9 mouse cellular contexts compared by ENCODE assay signal in genomic region chr3:141936594-141937272, GRCm38 (mm10).
A peak's percentile ranks its signal among the peaks of the same experiment; 100 is the strongest.
DNase-seq lines count a peak whose midpoint lies in the region; ATAC-seq lines count a peak whose summit lies in the region.
"Had no signal": no experiment of that assay in that cellular context is flagged by ENCODE, and none has a peak within 500 bp of the region (broad histone marks: within the 10 kb centered on the region; RNA-seq: fewer than 3 reads in every experiment).

No protein-coding gene starts in this region.

- ATAC-seq in kidney, embryonic 16.5 days (ENCODE audit: low FRiP score, low TSS enrichment) = no peak
- ATAC-seq in hindbrain, embryonic 15.5 days (ENCODE audit: low FRiP score, low read depth) = peak; percentile 88
- peak; percentile 79 for ATAC-seq in neural tube, embryonic 15.5 days (ENCODE audit: low FRiP score)
- no peak for ATAC-seq in activated CD4-positive, CD25-positive, alpha-beta regulatory T cell, adult 4 months

- H3K4me1 ChIP-seq in kidney, embryonic 16.5 days (ENCODE audit: insufficient read depth, low read length) = peaks cover 22% of the 10 kb centered on the region
- H3K4me1 ChIP-seq in hindbrain, embryonic 15.5 days (replicated peaks) = peaks cover 32% of the 10 kb centered on the region
- peaks cover 23% of the 10 kb centered on the region for H3K4me1 ChIP-seq in neural tube, embryonic 15.5 days

- DNase-seq in kidney, postnatal 25 days = no peak
- DNase-seq in embryo, embryonic 11 days = peak; percentile 77
- no peak for DNase-seq in right cerebral cortex, postnatal 4 days
- DNase-seq in urinary bladder, postnatal 36 days (ENCODE audit: low spot score in 2 of 2) = no peak

- no peak overlapping the region for H3K9ac ChIP-seq in kidney, embryonic 16.5 days (replicated peaks; ENCODE audit: low read length)
- no peak overlapping the region for H3K9ac ChIP-seq in hindbrain, embryonic 15.5 days
- H3K9ac ChIP-seq in neural tube, embryonic 15.5 days (replicated peaks) = no peak overlapping the region
- H3K9ac ChIP-seq: limb, embryonic 12.5 days had no signal

- H3K27ac ChIP-seq in kidney, embryonic 16.5 days (ENCODE audit: low read length) = no peak overlapping the region
- H3K27ac ChIP-seq in hindbrain, embryonic 15.5 days (replicated peaks) = peak overlapping the region; percentile 67
- peak overlapping the region; percentile 39; the same call in 1 of the 2 replicates for H3K27ac ChIP-seq in neural tube, embryonic 15.5 days (replicated peaks)
- H3K27ac ChIP-seq: limb, embryonic 12.5 days had no signal

- no peak overlapping the region for H3K4me3 ChIP-seq in kidney, embryonic 16.5 days (ENCODE audit: low read length)
- peak overlapping the region; percentile 17 for H3K4me3 ChIP-seq in hindbrain, embryonic 15.5 days
- no peak overlapping the region for H3K4me3 ChIP-seq in neural tube, embryonic 15.5 days (replicated peaks)
- H3K4me3 ChIP-seq: limb, embryonic 12.5 days had no signal

- H3K9me3 ChIP-seq in kidney, embryonic 16.5 days (ENCODE audit: low read length) = no peaks in the 10 kb centered on the region
- H3K9me3 ChIP-seq in hindbrain, embryonic 15.5 days = no peaks in the 10 kb centered on the region
- H3K9me3 ChIP-seq in neural tube, embryonic 15.5 days (replicated peaks) = no peaks in the 10 kb centered on the region
- H3K9me3 ChIP-seq: limb, embryonic 12.5 days had no signal

- WGBS in kidney, embryonic 16.5 days = 48% methylated on average over 16 of the region's 16 CpGs
- WGBS in hindbrain, embryonic 15.5 days = 8% methylated on average over 16 of the region's 16 CpGs
- WGBS in neural tube, embryonic 15.5 days = 14% methylated on average over 16 of the region's 16 CpGs

- 0 out of 2 replicates have a peak overlapping the region, but pooled peaks have one; percentile 13 for H3K4me2 ChIP-seq in kidney, embryonic 16.5 days (replicated peaks; ENCODE audit: low read depth, low read length)
- H3K4me2 ChIP-seq in hindbrain, embryonic 15.5 days = peak overlapping the region; percentile 45
- H3K4me2 ChIP-seq in neural tube, embryonic 15.5 days = peak overlapping the region; percentile 47
- H3K4me2 ChIP-seq: limb, embryonic 12.5 days had no signal

- no peaks in the 10 kb centered on the region for H3K27me3 ChIP-seq in kidney, embryonic 16.5 days (ENCODE audit: insufficient read depth, low read length)
- no peaks in the 10 kb centered on the region for H3K27me3 ChIP-seq in hindbrain, embryonic 15.5 days
- no peaks in the 10 kb centered on the region for H3K27me3 ChIP-seq in neural tube, embryonic 15.5 days (replicated peaks)

- H3K36me3 ChIP-seq in kidney, embryonic 16.5 days (ENCODE audit: insufficient read depth, low read length) = no peaks in the 10 kb centered on the region
- no peaks in the 10 kb centered on the region for H3K36me3 ChIP-seq in hindbrain, embryonic 15.5 days
- no peaks in the 10 kb centered on the region for H3K36me3 ChIP-seq in neural tube, embryonic 15.5 days
- H3K36me3 ChIP-seq: limb, embryonic 12.5 days had no signal

Comparison
In these comparisons a context has a peak if more than half of its experiments do, and no peak if none do; other contexts are left out.
1. ATAC-seq: peak in hindbrain, embryonic 15.5 days (single experiment) and neural tube, embryonic 15.5 days (single experiment); none in kidney, embryonic 16.5 days (single experiment) and activated CD4-positive, CD25-positive, alpha-beta regulatory T cell, adult 4 months (single experiment).
2. Peak in every context shown above with its lines, with median percentiles within 50 percentile points of each other: H3K4me2 ChIP-seq.